Mouse (Mus musculus): ENCODE measurements around the gene Anxa11. TPM values are rescaled to one million over a fixed set of nuclear protein-coding genes. Genes with fewer than 3 reads are reported as not detected.
"Not testable (repeated sequence)": the region's sequence is repeated elsewhere in the genome, so short reads cannot be mapped to it uniquely, and the experiment has no call there.

The Anxa11 gene
- total RNA-seq, 2 experiments from 2014 or later, result 14.1 to 14.8 TPM

- intact Hi-C loops (cut with DNase I); DNase-seq (ENCODE audit: low spot score in 2 of 2): not testable (repeated sequence)
Measured at GRCm38 (mm10) chr14:25927562-25927881, 85.6 kb downstream of the Anxa11 start, which contains the start of gene Tmem254a. Gene Tmem254a (minus strand): TSS chr14:25927672.

Small RNA genes lying within 50 kb of the gene (microRNA-seq; reads per million reads assigned to microRNA genes)
- gene Gm23701, result 0 reads per million in 2 experiments

Other genes starting within 250 kb of the Anxa11 start
- 10 to 100 TPM; 23.5 to 25.2 TPM for gene Ppif, start 148.0 kb upstream of the Anxa11 start, total RNA-seq (2021)
- gene Zcchc24, start 73.1 kb upstream of the Anxa11 start, total RNA-seq (2021), result 10 to 100 TPM; 41.9 to 43.9 TPM
- gene Plac9a, start 60.9 kb downstream of the Anxa11 start, total RNA-seq (2021), result not detected
- 1 to 10 TPM; 6.1 to 8.4 TPM for gene Tmem254a, start 85.5 kb downstream of the Anxa11 start, total RNA-seq (2021)
- not detected for gene Cphx1, start 96.1 kb downstream of the Anxa11 start, total RNA-seq (2021)
- under 1 TPM in 1 of 2 experiments, not detected in 1; 0.53 TPM for gene Duxbl1, start 136.4 kb downstream of the Anxa11 start, total RNA-seq (2021)
- gene Gm9780, start 200.6 kb downstream of the Anxa11 start, total RNA-seq (2021), result 10 to 100 TPM in 1 of 2 experiments, 1 to 10 TPM in 1; 6.7 to 11.0 TPM
- gene Tmem254c, start 225.2 kb downstream of the Anxa11 start, total RNA-seq (2021), result 10 to 100 TPM; 56.7 to 64.3 TPM
- not detected for gene Cphx2, start 239.4 kb downstream of the Anxa11 start, total RNA-seq (2021)
- not detected for gene Cphx3, start 240.1 kb downstream of the Anxa11 start, total RNA-seq (2021)

All from left cerebral cortex, postnatal 14 days (tissue).